Mouse (Mus musculus): ENCODE measurements around the gene Coa3. TPM values are rescaled to one million over a fixed set of nuclear protein-coding genes. Genes with fewer than 3 reads are reported as not detected.
A peak's percentile ranks its signal among the peaks of the same experiment; 100 is the strongest.

Coa3 gene
- polyA plus RNA-seq, 1 experiment from 2014 or later, result 190 TPM

- peaks cover 3% of the 10 kb centered on the region for H3K4me1 ChIP-seq (ENCODE audit: insufficient read depth)
Observed at GRCm38 (mm10) chr11:101282896-101283295, 4.0 kb upstream of the Coa3 start.

GRCm38 (mm10) chr11:101280837-101281236, 1.9 kb upstream of the Coa3 start:
- Histone ChIP-seq H3K4me1 (ENCODE audit: insufficient read depth) (peaks cover 16% of the 10 kb centered on the region), H3K9me3 (ENCODE audit: low read depth, low read length) (no peaks in the 10 kb centered on the region), H3K9ac (no peak overlapping the region), H3K27ac (ENCODE audit: low read depth) (no peak overlapping the region), H3K4me3 (ENCODE audit: low read depth, low read length) (no peak overlapping the region), H3K27me3 (ENCODE audit: insufficient read depth, low read length) (no peaks in the 10 kb centered on the region), H3K4me2 (no peak overlapping the region), H3K36me3 (ENCODE audit: insufficient read depth) (no peaks in the 10 kb centered on the region; the same call in 1 of the 2 replicates)
- no peak for DNase-seq
- ATAC-seq (ENCODE audit: insufficient read depth), result no peak
- 35% methylated on average over 7 of the region's 7 CpGs for WGBS
- no peak for TF ChIP-seq CTCF (IDR thresholded peaks at IDR 0.05; ENCODE audit: low read depth)

More at GRCm38 (mm10) chr11:101282896-101283295, 4.0 kb upstream of the Coa3 start:
- H3K4me3 ChIP-seq (ENCODE audit: low read depth, low read length), result no peak overlapping the region
- no peak overlapping the region for H3K9ac ChIP-seq
- no peaks in the 10 kb centered on the region for H3K9me3 ChIP-seq (ENCODE audit: low read depth, low read length)
- 14% methylated on average over 5 of the region's 5 CpGs for WGBS
- H3K27ac ChIP-seq (ENCODE audit: low read depth), result no peak overlapping the region
- H3K36me3 ChIP-seq (ENCODE audit: insufficient read depth), result peaks cover 8% of the 10 kb centered on the region; the same call in 1 of the 2 replicates
- no peak for DNase-seq
- TF ChIP-seq CTCF (IDR thresholded peaks at IDR 0.05; ENCODE audit: low read depth), result no peak
- no peaks in the 10 kb centered on the region for H3K27me3 ChIP-seq (ENCODE audit: insufficient read depth, low read length)
- ATAC-seq (ENCODE audit: insufficient read depth), result no peak
- H3K4me2 ChIP-seq, result no peak overlapping the region

GRCm38 (mm10) chr11:101279193-101279569, 267 bp upstream of the Coa3 start:
- DNase-seq, result no peak
- Histone ChIP-seq H3K9ac (no peak overlapping the region; the same call in 1 of the 2 replicates), H3K4me1 (ENCODE audit: insufficient read depth) (peaks cover 16% of the 10 kb centered on the region), H3K27ac (ENCODE audit: low read depth) (no peak overlapping the region), H3K27me3 (ENCODE audit: insufficient read depth, low read length) (no peaks in the 10 kb centered on the region), H3K36me3 (ENCODE audit: insufficient read depth) (no peaks in the 10 kb centered on the region), H3K4me2 (peak overlapping the region; percentile 88), H3K4me3 (ENCODE audit: low read depth, low read length) (peak overlapping the region; percentile 64), H3K9me3 (ENCODE audit: low read depth, low read length) (no peaks in the 10 kb centered on the region)
- ATAC-seq (ENCODE audit: insufficient read depth), result peak; percentile 19; the same call in 1 of the 2 replicates
- TF ChIP-seq CTCF (IDR thresholded peaks at IDR 0.05; ENCODE audit: low read depth), result no peak
- WGBS, result 48% methylated on average over 14 of the region's 14 CpGs

- ATAC-seq (ENCODE audit: insufficient read depth), result no peak
- no peaks in the 10 kb centered on the region for H3K36me3 ChIP-seq (ENCODE audit: insufficient read depth)
Observed at GRCm38 (mm10) chr11:101277381-101278222, 1.3 kb downstream of the Coa3 start.

GRCm38 (mm10) chr11:101276319-101277070, 2.4 kb downstream of the Coa3 start:
- H3K27ac ChIP-seq (ENCODE audit: low read depth), result no peak overlapping the region
- 28% methylated on average over 27 of the region's 27 CpGs for WGBS
- H3K4me2 ChIP-seq, result peak overlapping the region; percentile 88
- TF ChIP-seq CTCF (IDR thresholded peaks at IDR 0.05; ENCODE audit: low read depth), result no peak
- peak; percentile 28 for DNase-seq
- no peaks in the 10 kb centered on the region for H3K27me3 ChIP-seq (ENCODE audit: insufficient read depth, low read length)
- H3K9me3 ChIP-seq (ENCODE audit: low read depth, low read length), result no peaks in the 10 kb centered on the region
- H3K4me3 ChIP-seq (ENCODE audit: low read depth, low read length), result no peak overlapping the region
- no peak for ATAC-seq (ENCODE audit: insufficient read depth)
- peaks cover 16% of the 10 kb centered on the region for H3K4me1 ChIP-seq (ENCODE audit: insufficient read depth)
- no peak overlapping the region for H3K9ac ChIP-seq
- H3K36me3 ChIP-seq (ENCODE audit: insufficient read depth), result no peaks in the 10 kb centered on the region

More at GRCm38 (mm10) chr11:101277381-101278222, 1.3 kb downstream of the Coa3 start:
- Histone ChIP-seq H3K9me3 (ENCODE audit: low read depth, low read length) (no peaks in the 10 kb centered on the region), H3K4me2 (peak overlapping the region; percentile 88), H3K4me3 (ENCODE audit: low read depth, low read length) (peak overlapping the region; percentile 64), H3K9ac (peak overlapping the region; percentile 63), H3K4me1 (ENCODE audit: insufficient read depth) (peaks cover 16% of the 10 kb centered on the region), H3K27me3 (ENCODE audit: insufficient read depth, low read length) (no peaks in the 10 kb centered on the region), H3K27ac (ENCODE audit: low read depth) (no peak overlapping the region)
- WGBS, result 54% methylated on average over 12 of the region's 12 CpGs
- DNase-seq, result no peak
- TF ChIP-seq CTCF (IDR thresholded peaks at IDR 0.05; ENCODE audit: low read depth), result no peak

GRCm38 (mm10) chr11:101275309-101275708, 3.6 kb downstream of the Coa3 start:
- 58% methylated on average over 4 of the region's 4 CpGs for WGBS
- no peaks in the 10 kb centered on the region for H3K36me3 ChIP-seq (ENCODE audit: insufficient read depth)

GRCm38 (mm10) chr11:101272446-101272845, 6.5 kb downstream of the Coa3 start:
- no peak overlapping the region for H3K27ac ChIP-seq (ENCODE audit: low read depth)
- no peaks in the 10 kb centered on the region for H3K9me3 ChIP-seq (ENCODE audit: low read depth, low read length)
- ATAC-seq (ENCODE audit: insufficient read depth) (no peak), DNase-seq (no peak)
- 92% methylated on average over 3 of the region's 3 CpGs for WGBS
- no peaks in the 10 kb centered on the region for H3K36me3 ChIP-seq (ENCODE audit: insufficient read depth)
- H3K27me3 ChIP-seq (ENCODE audit: insufficient read depth, low read length), result no peaks in the 10 kb centered on the region
- no peak overlapping the region for H3K9ac ChIP-seq
- TF ChIP-seq CTCF (IDR thresholded peaks at IDR 0.05; ENCODE audit: low read depth), result no peak
- peaks cover 13% of the 10 kb centered on the region for H3K4me1 ChIP-seq (ENCODE audit: insufficient read depth)
- no peak overlapping the region for H3K4me2 ChIP-seq
- H3K4me3 ChIP-seq (ENCODE audit: low read depth, low read length), result no peak overlapping the region

More at GRCm38 (mm10) chr11:101275309-101275708, 3.6 kb downstream of the Coa3 start:
- Histone ChIP-seq H3K4me3 (ENCODE audit: low read depth, low read length) (no peak overlapping the region), H3K4me1 (ENCODE audit: insufficient read depth) (peaks cover 16% of the 10 kb centered on the region), H3K4me2 (no peak overlapping the region), H3K9me3 (ENCODE audit: low read depth, low read length) (no peaks in the 10 kb centered on the region), H3K9ac (no peak overlapping the region), H3K27me3 (ENCODE audit: insufficient read depth, low read length) (no peaks in the 10 kb centered on the region), H3K27ac (ENCODE audit: low read depth) (no peak overlapping the region)
- TF ChIP-seq CTCF (IDR thresholded peaks at IDR 0.05; ENCODE audit: low read depth), result no peak
- no peak for DNase-seq
- no peak for ATAC-seq (ENCODE audit: insufficient read depth)

Data from lung, embryonic 14.5 days (tissue).